Mouse (Mus musculus): ENCODE results near the gene Kcnc3. TPM values are rescaled to one million over a fixed set of nuclear protein-coding genes. Genes with fewer than 3 reads are reported as not detected.

Gene Kcnc3
- polyA plus RNA-seq, 1 experiment, result 54.9 TPM

DNA sequence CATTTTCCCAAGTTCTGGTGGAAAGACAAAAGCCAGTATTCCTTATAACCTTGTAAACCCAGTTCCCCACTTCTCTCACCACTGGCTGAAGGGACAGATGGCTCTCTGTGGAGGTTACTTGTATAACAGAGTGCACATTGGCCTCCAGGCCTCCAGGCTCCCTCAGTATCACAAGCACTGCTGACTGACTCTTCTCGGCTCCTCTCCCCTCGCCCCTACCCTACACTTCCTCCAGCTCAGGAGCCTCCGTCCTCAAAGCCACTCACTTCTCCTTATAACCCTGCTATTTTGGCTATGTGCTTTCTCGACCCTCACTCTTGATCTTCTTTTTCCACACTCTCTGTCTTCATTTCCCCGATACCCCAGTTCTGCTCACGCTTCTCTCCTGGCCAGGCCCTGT, 25.1 kb upstream of the Kcnc3 start:
- TF ChIP-seq POLR2A (IDR thresholded peaks at IDR 0.05; ENCODE audit: extremely low read depth, insufficient read depth, low read length), result no peak
- TF ChIP-seq CTCF (IDR thresholded peaks at IDR 0.05; ENCODE audit: extremely low read depth, insufficient read depth, low read length), result no peak
- no peak overlapping the region for H3K27ac ChIP-seq (ENCODE audit: insufficient read depth, low read length)
- no peak overlapping the region for H3K4me3 ChIP-seq (ENCODE audit: insufficient read depth, low read length)
- H3K4me1 ChIP-seq (ENCODE audit: control insufficient read depth, insufficient read depth, low read length), result no peaks in the 10 kb centered on the region

DNA sequence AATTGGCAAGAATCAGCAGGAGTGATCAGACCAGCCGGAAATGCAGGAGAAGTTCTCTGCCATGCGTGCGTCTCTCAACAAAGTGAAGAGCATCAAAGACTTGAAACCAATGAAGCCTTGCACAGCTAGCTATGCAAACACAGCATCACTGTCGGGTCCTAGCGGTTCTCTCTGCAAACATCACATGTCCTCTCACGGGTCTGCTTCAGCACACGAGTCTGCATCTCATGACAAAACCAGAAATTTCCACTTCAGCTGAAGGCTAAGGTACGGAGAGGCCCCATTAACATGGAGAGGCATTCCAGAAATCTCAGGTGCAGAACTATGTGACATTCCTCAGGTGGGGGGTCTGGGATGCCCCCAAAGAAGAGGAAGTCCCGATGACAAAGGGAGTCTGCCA, 21.7 kb upstream of the Kcnc3 start:
- TF ChIP-seq CTCF (IDR thresholded peaks at IDR 0.05; ENCODE audit: extremely low read depth, insufficient read depth, low read length) (no peak), POLR2A (IDR thresholded peaks at IDR 0.05; ENCODE audit: extremely low read depth, insufficient read depth, low read length) (no peak)
- no peak overlapping the region for H3K27ac ChIP-seq (ENCODE audit: insufficient read depth, low read length)
- no peak overlapping the region for H3K4me3 ChIP-seq (ENCODE audit: insufficient read depth, low read length)
- no peaks in the 10 kb centered on the region for H3K4me1 ChIP-seq (ENCODE audit: control insufficient read depth, insufficient read depth, low read length)

DNA sequence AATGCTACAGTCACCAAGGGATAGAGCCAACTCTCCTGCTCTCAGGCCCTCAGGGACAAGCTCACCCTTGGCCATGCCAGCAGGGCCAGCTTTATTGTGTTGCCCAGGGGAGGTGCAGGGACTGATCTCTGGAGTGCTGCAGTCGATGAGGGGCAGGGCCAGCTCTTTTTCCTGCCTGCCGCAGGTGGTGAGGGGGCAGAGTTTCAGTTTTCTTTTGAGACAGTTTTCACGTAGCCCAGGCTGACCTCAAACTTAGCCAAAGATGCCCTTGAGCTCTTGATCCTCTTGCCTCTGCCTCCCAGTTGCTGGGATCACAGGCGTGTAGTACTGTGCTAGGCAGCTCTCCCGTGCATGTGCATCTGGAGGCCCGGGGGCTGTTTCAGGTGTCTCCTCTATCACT, 19.5 kb upstream of the Kcnc3 start:
- Histone ChIP-seq H3K4me1 (ENCODE audit: control insufficient read depth, insufficient read depth, low read length) (no peaks in the 10 kb centered on the region), H3K27ac (ENCODE audit: insufficient read depth, low read length) (no peak overlapping the region), H3K4me3 (ENCODE audit: insufficient read depth, low read length) (no peak overlapping the region)
- TF ChIP-seq CTCF (IDR thresholded peaks at IDR 0.05; ENCODE audit: extremely low read depth, insufficient read depth, low read length), result no peak
- no peak for TF ChIP-seq POLR2A (IDR thresholded peaks at IDR 0.05; ENCODE audit: extremely low read depth, insufficient read depth, low read length)

DNA sequence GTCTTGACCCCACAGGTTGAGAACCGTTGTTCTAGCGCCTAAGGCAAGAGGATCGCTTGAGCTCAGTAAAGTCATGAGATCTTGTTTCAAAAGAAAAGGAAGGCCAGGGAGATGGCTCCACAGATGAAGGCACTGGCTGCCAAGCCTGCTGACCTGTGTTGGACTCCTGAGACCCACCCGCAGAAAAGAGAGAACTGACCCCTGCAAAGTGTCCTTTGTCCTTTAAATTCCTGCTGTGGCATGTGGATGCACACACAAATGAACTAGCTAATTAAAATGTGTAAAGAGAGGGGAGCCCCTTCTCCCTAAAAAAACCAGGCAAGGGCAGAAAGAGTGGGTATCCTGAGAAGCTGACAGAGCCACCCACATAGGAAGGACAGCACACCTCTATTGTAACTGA, 18.7 kb upstream of the Kcnc3 start:
- no peaks in the 10 kb centered on the region for H3K4me1 ChIP-seq (ENCODE audit: control insufficient read depth, insufficient read depth, low read length)
- H3K27ac ChIP-seq (ENCODE audit: insufficient read depth, low read length), result no peak overlapping the region
- no peak overlapping the region for H3K4me3 ChIP-seq (ENCODE audit: insufficient read depth, low read length)
- no peak for TF ChIP-seq POLR2A (IDR thresholded peaks at IDR 0.05; ENCODE audit: extremely low read depth, insufficient read depth, low read length)
- TF ChIP-seq CTCF (IDR thresholded peaks at IDR 0.05; ENCODE audit: extremely low read depth, insufficient read depth, low read length), result no peak

DNA sequence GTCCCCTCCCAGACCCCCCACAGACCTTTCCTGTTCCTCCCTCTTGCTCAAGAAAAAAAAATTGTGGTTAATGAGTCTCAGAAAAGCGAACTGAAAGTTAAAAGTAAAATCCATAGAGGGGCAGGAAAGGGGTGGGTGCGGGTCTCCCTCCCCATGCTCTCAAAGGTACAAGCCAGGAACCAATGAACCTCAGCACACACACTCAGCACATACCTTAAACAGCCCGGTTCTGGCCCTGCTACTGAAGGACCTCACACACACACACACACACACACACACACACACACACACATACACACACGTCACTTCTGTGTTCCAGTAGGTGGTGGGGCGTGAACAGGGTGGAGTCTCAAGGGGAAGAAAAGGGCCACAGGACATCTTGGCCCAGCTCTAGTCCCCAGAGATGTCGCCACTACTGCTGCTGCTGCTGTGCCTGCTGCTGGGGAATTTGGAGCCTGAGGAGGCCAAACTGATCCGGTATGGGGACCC, 18.2 kb upstream of the Kcnc3 start, which contains the start of gene Napsa:
Gene Napsa, plus strand, starts transcription at position 168 of the 489 bp plus-strand sequence.
- TF ChIP-seq POLR2A (IDR thresholded peaks at IDR 0.05; ENCODE audit: extremely low read depth, insufficient read depth, low read length) (no peak), CTCF (IDR thresholded peaks at IDR 0.05; ENCODE audit: extremely low read depth, insufficient read depth, low read length) (no peak)
- H3K4me3 ChIP-seq (ENCODE audit: insufficient read depth, low read length), result no peak within 1 kb of the TSS
- H3K4me1 ChIP-seq (ENCODE audit: control insufficient read depth, insufficient read depth, low read length), result no peaks in the 10 kb centered on the region
- no peak within 1 kb of the TSS for H3K27ac ChIP-seq (ENCODE audit: insufficient read depth, low read length)

DNA sequence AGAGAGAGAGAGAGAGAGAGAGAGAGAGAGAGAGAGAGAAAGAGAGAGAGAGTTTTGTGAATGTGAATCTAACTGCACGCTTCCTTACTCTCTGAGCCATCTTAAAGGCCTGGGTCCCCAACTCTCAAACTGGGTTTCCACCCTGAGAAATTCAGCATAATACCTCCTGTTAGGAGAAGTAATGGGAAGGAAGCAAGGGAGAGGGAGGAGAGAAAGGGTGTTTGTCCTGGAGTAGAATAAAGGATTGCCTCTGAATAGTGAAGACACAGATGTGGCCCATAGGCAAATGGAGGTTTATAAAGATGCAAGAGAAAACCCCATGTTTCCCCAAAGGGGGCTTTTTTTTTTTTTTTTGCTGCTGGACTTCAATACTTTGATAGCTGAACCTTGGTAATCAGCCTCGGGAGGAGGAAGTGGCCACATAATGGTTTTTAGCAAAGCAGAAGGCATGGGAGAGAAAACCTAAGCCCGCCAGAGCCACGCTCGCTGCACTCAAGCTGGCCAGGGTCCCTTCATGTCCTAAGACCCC, 17.4 kb upstream of the Kcnc3 start:
- Histone ChIP-seq H3K4me3 (ENCODE audit: insufficient read depth, low read length) (no peak overlapping the region), H3K27ac (ENCODE audit: insufficient read depth, low read length) (no peak overlapping the region), H3K4me1 (ENCODE audit: control insufficient read depth, insufficient read depth, low read length) (no peaks in the 10 kb centered on the region)
- no peak for TF ChIP-seq POLR2A (IDR thresholded peaks at IDR 0.05; ENCODE audit: extremely low read depth, insufficient read depth, low read length)
- no peak for TF ChIP-seq CTCF (IDR thresholded peaks at IDR 0.05; ENCODE audit: extremely low read depth, insufficient read depth, low read length)

DNA sequence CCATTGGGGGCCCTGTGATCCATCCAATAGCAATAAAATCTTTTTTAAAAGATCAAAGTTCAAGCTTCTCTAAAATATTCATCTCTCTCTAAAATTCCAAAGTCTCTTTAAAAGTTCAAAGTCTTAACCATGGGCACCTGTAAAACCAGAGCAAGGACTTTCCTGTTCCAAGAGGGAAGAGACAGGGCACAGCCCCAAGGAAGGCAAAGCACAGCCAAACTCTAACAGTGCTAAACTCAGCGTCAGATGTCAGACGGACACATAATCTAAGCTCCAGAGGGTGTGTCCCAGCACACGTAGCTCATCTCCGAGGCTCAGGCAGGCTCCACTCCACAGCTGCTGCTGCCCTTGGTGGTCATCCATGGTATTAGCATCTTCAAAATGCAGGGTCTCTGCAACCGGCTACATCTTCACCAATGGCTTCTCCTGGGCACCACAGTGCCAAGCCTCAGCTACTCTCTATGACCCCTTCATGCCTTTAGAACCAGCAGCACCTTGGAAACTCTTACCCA, 14.1 kb upstream of the Kcnc3 start:
- Histone ChIP-seq H3K4me1 (ENCODE audit: control insufficient read depth, insufficient read depth, low read length) (no peaks in the 10 kb centered on the region), H3K27ac (ENCODE audit: insufficient read depth, low read length) (no peak overlapping the region), H3K4me3 (ENCODE audit: insufficient read depth, low read length) (no peak overlapping the region)
- no peak for TF ChIP-seq POLR2A (IDR thresholded peaks at IDR 0.05; ENCODE audit: extremely low read depth, insufficient read depth, low read length)
- no peak for TF ChIP-seq CTCF (IDR thresholded peaks at IDR 0.05; ENCODE audit: extremely low read depth, insufficient read depth, low read length)

DNA sequence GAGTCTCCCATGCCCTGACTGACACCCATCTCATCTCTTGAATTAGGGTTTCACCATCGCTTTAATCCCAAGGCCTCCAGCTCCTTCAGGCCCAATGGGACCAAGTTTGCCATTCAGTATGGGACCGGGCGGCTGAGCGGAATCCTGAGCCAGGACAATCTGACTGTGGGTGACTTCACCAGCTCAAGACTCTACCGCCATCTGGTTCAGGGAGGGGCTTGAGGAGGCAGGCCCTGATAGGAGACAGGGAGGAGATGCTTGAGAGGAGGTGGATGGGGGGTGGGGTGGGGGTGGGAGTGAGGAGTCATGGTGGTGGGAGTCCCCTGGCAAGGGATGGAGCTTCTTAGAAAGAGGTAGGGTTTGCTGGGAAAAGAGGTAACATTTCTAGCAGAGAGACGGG, 8.8 kb upstream of the Kcnc3 start:
- no peak overlapping the region for H3K4me3 ChIP-seq (ENCODE audit: insufficient read depth, low read length)
- no peak for TF ChIP-seq POLR2A (IDR thresholded peaks at IDR 0.05; ENCODE audit: extremely low read depth, insufficient read depth, low read length)
- no peak for TF ChIP-seq CTCF (IDR thresholded peaks at IDR 0.05; ENCODE audit: extremely low read depth, insufficient read depth, low read length)
- no peak overlapping the region for H3K27ac ChIP-seq (ENCODE audit: insufficient read depth, low read length)
- no peaks in the 10 kb centered on the region for H3K4me1 ChIP-seq (ENCODE audit: control insufficient read depth, insufficient read depth, low read length)

DNA sequence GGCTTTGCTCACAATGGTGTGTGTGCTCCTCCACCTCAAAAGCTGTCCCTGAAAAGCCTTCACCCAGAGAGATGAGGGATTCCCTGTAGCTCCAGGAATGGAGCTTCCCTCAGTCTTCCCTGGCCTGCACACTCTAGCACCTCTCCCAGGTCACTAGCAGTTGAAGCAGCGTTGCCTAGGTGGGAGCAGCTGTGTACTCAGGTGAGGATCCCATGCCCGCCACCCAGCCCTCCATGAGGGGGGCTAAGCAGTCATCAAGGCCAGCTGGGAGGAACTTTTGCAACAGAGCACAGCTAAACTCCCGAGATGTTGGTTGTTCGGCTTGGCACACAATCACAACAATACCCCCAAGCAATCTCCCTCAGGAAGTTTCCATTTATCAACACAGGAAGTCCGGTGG, 7.8 kb upstream of the Kcnc3 start:
- Histone ChIP-seq H3K4me3 (ENCODE audit: insufficient read depth, low read length) (no peak overlapping the region), H3K27ac (ENCODE audit: insufficient read depth, low read length) (no peak overlapping the region), H3K4me1 (ENCODE audit: control insufficient read depth, insufficient read depth, low read length) (no peaks in the 10 kb centered on the region)
- TF ChIP-seq POLR2A (IDR thresholded peaks at IDR 0.05; ENCODE audit: extremely low read depth, insufficient read depth, low read length) (no peak), CTCF (IDR thresholded peaks at IDR 0.05; ENCODE audit: extremely low read depth, insufficient read depth, low read length) (no peak)

DNA sequence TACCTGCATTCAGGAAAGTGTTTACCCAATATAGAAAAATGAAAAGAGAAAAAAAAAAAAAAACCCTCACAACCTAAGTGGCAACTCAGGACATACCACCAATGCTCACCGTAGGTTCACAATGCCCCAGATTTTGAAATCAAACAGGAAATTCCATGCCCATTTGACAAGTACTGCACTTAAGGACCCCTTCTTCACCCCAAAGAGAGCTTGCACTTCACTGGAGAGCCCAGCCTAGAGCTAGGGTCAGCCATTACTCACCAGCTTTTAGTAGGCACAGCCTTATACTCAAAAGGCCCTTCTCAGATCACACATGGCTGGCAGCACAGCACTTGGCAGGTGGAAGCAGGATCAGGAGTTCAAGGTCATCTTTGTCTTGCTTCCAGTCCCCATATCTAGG, 7.3 kb upstream of the Kcnc3 start:
- H3K4me3 ChIP-seq (ENCODE audit: insufficient read depth, low read length), result no peak overlapping the region
- H3K27ac ChIP-seq (ENCODE audit: insufficient read depth, low read length), result no peak overlapping the region
- peaks cover 3% of the 10 kb centered on the region; the same call in 1 of the 2 replicates for H3K4me1 ChIP-seq (ENCODE audit: control insufficient read depth, insufficient read depth, low read length)
- no peak for TF ChIP-seq CTCF (IDR thresholded peaks at IDR 0.05; ENCODE audit: extremely low read depth, insufficient read depth, low read length)
- no peak for TF ChIP-seq POLR2A (IDR thresholded peaks at IDR 0.05; ENCODE audit: extremely low read depth, insufficient read depth, low read length)
